Mouse (Mus musculus) monocyte, adult 5-6 weeks (primary cell): ENCODE measurements around the gene Aimp1. TPM values are rescaled to one million over a fixed set of nuclear protein-coding genes. Genes with fewer than 3 reads are reported as not detected.
A peak's percentile ranks its signal among the peaks of the same experiment; 100 is the strongest.

Source experiments
- ATAC-seq: fragments of 153-309, 156-312 bp; replicated peaks from 2 replicates; pipeline ENCODE4 v1.8.0; 2017; ENCODE audit warnings: mild to moderate bottlenecking; ENCODE audit not compliant: low TSS enrichment, insufficient number of reproducible peaks, severe bottlenecking, poor library complexity, low FRiP score
- total RNA-seq: library from RNA; stranded (forward); fragments of 200-1000, 200-491, 200-594 nt; gene quantifications from 3 replicates; pipeline ENCODE4 v1.2.3, GENCODE M21; 2017

The Aimp1 gene
- 81.9 to 113 TPM (median 96.3 TPM) in 3 replicates for total RNA-seq

GRCm38 (mm10) chr3:132684231-132684928 lies at the start of gene Aimp1:
TSS of gene Aimp1 (minus strand) at chr3:132684370.
- no peak; the same call in 1 of the 2 replicates for ATAC-seq

DNA sequence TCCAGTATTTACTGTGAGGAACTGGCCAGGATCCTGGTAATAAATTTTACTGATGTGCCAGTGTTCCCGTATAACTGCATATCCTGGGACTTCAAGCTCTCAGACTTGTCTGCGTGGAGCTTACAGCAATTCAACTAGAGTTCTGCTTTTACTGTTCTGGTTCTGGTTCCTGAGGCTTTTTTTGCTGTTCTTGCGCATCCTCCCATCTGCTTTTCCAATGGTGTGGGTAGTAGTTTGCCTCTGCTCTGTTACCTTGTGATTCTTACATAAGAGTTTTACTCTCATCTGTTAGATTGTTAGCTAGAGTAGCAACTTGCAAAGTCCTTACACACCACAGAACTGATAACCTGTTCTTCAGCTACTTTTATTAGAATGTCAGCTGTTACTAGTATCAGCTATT lies 40.2 kb upstream of the Aimp1 start:
- ATAC-seq = no peak

GRCm38 (mm10) chr3:132717316-132717715 lies 33.1 kb upstream of the Aimp1 start:
- no peak for ATAC-seq

GRCm38 (mm10) chr3:132713913-132714312 lies 29.7 kb upstream of the Aimp1 start:
- ATAC-seq = no peak

DNA sequence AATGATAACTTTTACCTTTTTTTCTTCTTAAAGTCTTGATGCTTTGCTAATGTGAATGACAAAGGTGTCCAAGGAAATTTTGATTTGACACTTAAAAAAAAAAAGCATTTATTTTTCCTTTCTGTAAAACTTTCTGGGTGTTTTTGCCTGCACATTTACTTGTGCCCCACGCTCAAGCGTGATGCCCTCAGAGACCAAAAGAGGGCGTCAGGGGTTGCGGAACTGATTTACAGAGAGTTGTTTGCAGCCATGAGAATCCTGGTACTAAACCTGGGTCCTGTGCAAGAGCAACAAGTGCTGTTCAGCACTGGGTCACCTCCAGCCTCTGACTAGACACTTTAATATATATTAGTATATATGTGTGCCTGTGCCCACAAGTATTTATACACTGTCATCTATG lies 22.8 kb upstream of the Aimp1 start:
- ATAC-seq = no peak

DNA sequence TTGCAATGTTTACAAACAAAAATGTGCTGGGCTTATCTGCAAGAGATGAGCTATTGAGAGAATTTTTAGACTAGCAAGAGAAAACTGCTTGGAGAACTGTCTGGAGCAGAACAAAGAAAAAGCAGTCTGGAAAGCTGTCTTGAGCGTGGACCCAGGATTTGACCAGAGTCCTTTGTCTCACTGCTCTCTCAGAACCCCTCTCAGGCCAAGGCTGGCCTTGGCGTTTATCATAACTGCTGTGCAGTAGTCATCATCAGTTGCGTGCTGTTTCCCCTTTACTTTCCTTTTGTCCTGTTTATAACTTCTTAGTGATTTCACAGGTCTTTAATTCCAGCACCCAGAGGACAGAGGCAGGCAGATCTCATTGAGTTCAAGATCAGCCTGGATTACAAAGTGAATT lies 20.0 kb upstream of the Aimp1 start:
- no peak for ATAC-seq

- ATAC-seq = no peak
These were observed 17.2 kb upstream of the Aimp1 start for GRCm38 (mm10) chr3:132701368-132701767.

DNA sequence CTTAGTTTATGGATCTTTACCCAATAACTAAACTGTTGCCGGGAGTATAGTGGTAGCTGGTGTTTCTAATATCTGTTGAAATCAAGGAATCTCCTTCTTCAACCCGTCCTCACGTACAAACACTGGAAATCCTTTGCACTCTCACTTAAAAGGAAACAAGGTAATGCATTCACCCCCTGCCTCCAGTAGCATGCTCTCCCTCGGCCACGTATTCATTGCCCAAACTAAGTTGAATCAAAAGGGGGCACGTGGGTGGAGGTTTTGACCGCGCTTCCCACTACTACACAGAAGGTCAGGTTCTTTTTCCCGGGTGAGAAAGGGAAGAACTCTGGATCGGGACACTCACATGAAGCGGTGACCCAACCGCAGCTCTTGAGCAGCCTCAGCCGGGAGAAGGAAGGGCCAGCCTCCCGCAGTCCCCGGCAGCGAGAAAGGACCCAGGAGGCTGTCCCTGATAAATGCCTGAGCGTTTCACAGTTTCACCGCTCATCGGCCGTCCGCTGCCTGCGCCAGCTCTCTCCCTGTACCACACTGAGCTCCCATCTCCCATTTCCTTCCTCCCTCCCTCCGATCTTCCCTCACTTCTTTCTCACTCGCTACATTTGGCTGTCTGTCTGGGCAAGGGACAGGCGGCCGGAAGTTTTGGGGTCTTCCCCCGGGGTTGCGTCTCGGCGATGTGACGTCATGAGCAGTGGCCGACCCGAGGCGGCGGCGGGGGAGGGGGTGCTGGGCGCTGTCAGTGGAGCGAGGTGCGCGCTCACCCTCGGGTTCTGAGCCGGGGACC lies 531 bp downstream of the Aimp1 start, which contains the start of gene Tbck:
Gene Tbck, plus strand, starts transcription at position 698 of the 784 bp plus-strand sequence.
- ATAC-seq = peak; percentile 91

- ATAC-seq = no peak
These were observed 6.7 kb downstream of the Aimp1 start for GRCm38 (mm10) chr3:132677494-132677893.

DNA sequence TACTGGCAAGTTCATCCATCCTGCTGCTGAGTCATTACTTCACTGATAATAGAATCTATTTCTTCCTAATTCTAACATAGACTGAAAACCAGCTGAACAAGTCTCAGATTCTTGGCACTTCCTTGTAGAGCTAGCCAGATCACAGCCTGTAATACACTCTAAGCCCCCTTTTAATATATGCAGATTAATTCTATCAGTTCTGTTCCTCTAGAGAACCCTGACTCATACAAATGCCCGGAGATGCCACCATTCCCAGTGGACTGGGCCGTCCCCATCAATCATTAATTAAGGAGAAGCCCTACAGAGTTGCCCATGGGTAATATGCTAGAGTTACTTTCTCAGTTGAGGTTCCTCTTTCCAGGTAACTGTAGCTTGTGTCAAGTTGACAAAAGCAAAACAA lies 28.2 kb downstream of the Aimp1 start:
- ATAC-seq = no peak

DNA sequence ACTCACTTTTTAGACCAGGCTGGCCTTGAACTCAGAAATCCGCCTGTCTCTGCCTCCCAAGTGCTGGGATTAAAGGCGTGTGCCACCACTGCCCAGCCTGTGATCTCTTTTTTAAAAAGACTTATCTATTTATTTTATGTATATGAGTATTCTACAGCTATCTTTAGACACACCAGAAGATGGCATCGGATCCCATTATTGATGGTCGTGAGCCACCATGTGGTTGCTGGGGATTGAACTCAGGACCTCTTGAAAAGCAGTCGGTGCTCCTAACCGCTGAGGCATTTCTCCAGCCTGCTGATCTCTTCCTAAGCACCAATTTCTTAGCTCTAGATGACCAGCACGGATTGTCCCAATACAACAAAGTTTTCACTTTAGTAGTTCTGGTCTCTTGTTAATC lies 30.2 kb downstream of the Aimp1 start:
- no peak for ATAC-seq

GRCm38 (mm10) chr3:132651776-132652175 lies 32.4 kb downstream of the Aimp1 start:
- no peak for ATAC-seq

GRCm38 (mm10) chr3:132650191-132650590 lies 34.0 kb downstream of the Aimp1 start:
- ATAC-seq = no peak

GRCm38 (mm10) chr3:132649368-132649767 lies 34.8 kb downstream of the Aimp1 start:
- no peak for ATAC-seq

DNA sequence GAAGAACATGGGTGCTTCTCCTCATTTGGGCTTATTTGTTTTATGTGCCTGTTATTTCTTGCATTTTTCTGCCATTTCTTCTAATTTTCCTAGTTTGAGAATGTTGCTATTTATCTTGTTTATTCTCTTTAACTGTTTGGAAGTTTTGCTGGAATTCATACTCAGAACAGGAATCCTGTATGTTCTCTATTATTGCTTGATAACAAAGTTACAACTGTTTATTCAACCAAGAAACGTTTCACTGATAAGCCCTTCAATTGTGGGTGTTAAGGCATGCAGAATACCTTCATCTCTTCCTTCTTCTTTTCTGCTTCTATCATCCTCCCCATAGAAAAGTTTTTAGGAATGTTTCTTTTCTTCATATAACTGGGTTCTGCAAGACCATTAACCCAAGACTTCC lies 37.4 kb downstream of the Aimp1 start:
- ATAC-seq = no peak

DNA sequence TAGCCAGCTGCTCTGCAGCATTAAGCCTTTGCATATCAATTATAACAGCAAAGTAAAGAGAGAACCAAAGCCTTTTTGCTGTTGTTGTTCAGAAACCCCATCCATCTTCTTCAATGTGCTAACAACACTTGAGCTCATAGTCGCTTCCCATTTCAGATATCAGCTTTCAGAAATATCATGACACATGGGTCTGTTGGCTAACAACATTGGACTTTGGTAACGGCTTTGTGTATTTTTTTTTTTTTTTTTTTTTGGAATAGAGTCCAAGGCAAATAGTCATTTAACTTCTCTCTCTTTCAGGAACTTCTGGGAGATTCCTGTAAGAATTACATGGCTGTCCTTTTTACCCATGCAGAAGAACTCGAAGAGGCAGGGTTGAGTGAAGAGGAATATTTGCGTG lies 40.1 kb downstream of the Aimp1 start:
- ATAC-seq = no peak

- no peak for ATAC-seq
These were observed 47.1 kb downstream of the Aimp1 start for GRCm38 (mm10) chr3:132637080-132637479.

- no peak for ATAC-seq
These were observed 50.9 kb downstream of the Aimp1 start for GRCm38 (mm10) chr3:132633261-132633660.

GRCm38 (mm10) chr3:132629601-132630239 lies 54.5 kb downstream of the Aimp1 start, which contains the start of gene Gimd1:
TSS of gene Gimd1 (plus strand) at chr3:132629820.
- ATAC-seq = no peak

DNA sequence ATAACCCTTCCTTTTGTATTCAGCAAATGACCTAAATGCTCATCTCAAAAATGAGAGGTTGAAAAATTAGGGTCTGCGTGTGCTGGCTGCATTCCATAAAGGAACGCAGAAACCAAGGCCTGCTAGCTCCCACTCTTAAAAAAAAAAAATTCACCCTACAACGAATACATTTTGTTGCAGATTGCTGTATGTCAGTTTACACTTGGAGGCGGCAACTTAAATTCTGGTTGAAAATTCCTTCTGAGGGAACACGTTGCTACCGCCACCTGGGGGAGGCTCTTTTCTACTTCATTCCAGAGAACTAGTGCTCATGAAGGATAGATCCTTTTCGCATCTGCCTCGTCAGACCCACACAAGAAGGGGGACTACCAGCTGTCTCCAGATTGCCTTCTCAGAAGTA lies 55.4 kb downstream of the Aimp1 start:
- no peak for ATAC-seq
